Mouse (Mus musculus) ES-Bruce4 (cell line): ENCODE data around the gene Tmem132d. TPM values are rescaled to one million over a fixed set of nuclear protein-coding genes. Genes with fewer than 3 reads are reported as not detected.

Experiments used
- H3K27ac ChIP-seq: 2 replicates; pipeline ENCODE4 v1.5.1; 2012; ENCODE audit warnings: low read length, inconsistent platforms; ENCODE audit not compliant: insufficient read depth
- H3K27me3 ChIP-seq: 2 replicates; pipeline ENCODE4 v1.6.1; 2012; ENCODE audit warnings: mild to moderate bottlenecking, low read length, inconsistent platforms; ENCODE audit not compliant: control insufficient read depth, poor library complexity, insufficient read depth, severe bottlenecking
- H3K36me3 ChIP-seq: 2 replicates; pipeline ENCODE4 v1.6.1; 2012; ENCODE audit warnings: inconsistent platforms, mild to moderate bottlenecking, low read length, moderate library complexity; ENCODE audit not compliant: control insufficient read depth, poor library complexity, insufficient read depth, severe bottlenecking
- H3K4me1 ChIP-seq: one replicate; pipeline ENCODE4 v1.8.1; 2011; ENCODE audit warnings: low read length; ENCODE audit not compliant: control insufficient read depth, insufficient read depth
- H3K4me3 ChIP-seq: 2 replicates; pipeline ENCODE4 v1.5.1; 2011; ENCODE audit warnings: low read depth, mild to moderate bottlenecking, low read length
- H3K9ac ChIP-seq: 2 replicates; pipeline ENCODE4 v1.6.1; 2012; ENCODE audit warnings: low read depth, mild to moderate bottlenecking, inconsistent platforms; ENCODE audit not compliant: poor library complexity, severe bottlenecking
- H3K9me3 ChIP-seq: replicated peaks from 2 replicates; pipeline ENCODE4 v1.6.1; 2012; ENCODE audit warnings: mild to moderate bottlenecking, low read length, inconsistent platforms; ENCODE audit not compliant: control insufficient read depth, poor library complexity, insufficient read depth, severe bottlenecking
- CTCF ChIP-seq: IDR thresholded peaks from one replicate; pipeline ENCODE4 v1.8.1; 2011; ENCODE audit warnings: low read depth, low read length
- EP300 ChIP-seq: IDR thresholded peaks from 2 replicates; pipeline ENCODE4 v1.6.1; 2011; ENCODE audit warnings: low read depth, low read length; ENCODE audit not compliant: insufficient read depth
- POLR2A ChIP-seq: IDR thresholded peaks from one replicate; pipeline ENCODE4 v1.8.1; 2011; ENCODE audit warnings: low read length; ENCODE audit not compliant: insufficient read depth
- polyA plus RNA-seq: library from polyadenylated mRNA; stranded (reverse); fragments of >200 nt; gene quantifications from 2 replicates; pipeline ENCODE4 v1.2.4, GENCODE M21; 2011; ENCODE audit warnings: low read depth; ENCODE audit not compliant: missing spikeins, insufficient read depth, insufficient read length

The Tmem132d gene
- polyA plus RNA-seq, 1 experiment, result 0.19 TPM

GRCm38 (mm10) chr5:128407546-128407945, 25.3 kb downstream of the Tmem132d start:
- no peak overlapping the region for H3K9ac ChIP-seq

GRCm38 (mm10) chr5:128405071-128405470, 27.8 kb downstream of the Tmem132d start:
- TF ChIP-seq POLR2A (no peak), CTCF (no peak), EP300 (no peak)
- H3K9ac ChIP-seq, result no peak overlapping the region
- no peaks in the 10 kb centered on the region for H3K4me1 ChIP-seq
- no peak overlapping the region for H3K27ac ChIP-seq
- no peak overlapping the region for H3K4me3 ChIP-seq
- peaks cover 4% of the 10 kb centered on the region; the same call in 1 of the 2 replicates for H3K9me3 ChIP-seq
- no peaks in the 10 kb centered on the region for H3K36me3 ChIP-seq
- H3K27me3 ChIP-seq, result no peaks in the 10 kb centered on the region

More at GRCm38 (mm10) chr5:128407546-128407945, 25.3 kb downstream of the Tmem132d start:
- no peak overlapping the region for H3K4me3 ChIP-seq
- peaks cover 4% of the 10 kb centered on the region; the same call in 1 of the 2 replicates for H3K9me3 ChIP-seq
- H3K27me3 ChIP-seq, result no peaks in the 10 kb centered on the region
- TF ChIP-seq POLR2A (no peak), EP300 (no peak), CTCF (no peak)
- H3K27ac ChIP-seq, result no peak overlapping the region
- no peaks in the 10 kb centered on the region for H3K36me3 ChIP-seq
- H3K4me1 ChIP-seq, result no peaks in the 10 kb centered on the region

GRCm38 (mm10) chr5:128404223-128404622, 28.7 kb downstream of the Tmem132d start:
- Histone ChIP-seq H3K4me1 (no peaks in the 10 kb centered on the region), H3K9ac (no peak overlapping the region), H3K27ac (no peak overlapping the region), H3K27me3 (no peaks in the 10 kb centered on the region), H3K36me3 (no peaks in the 10 kb centered on the region), H3K4me3 (no peak overlapping the region), H3K9me3 (peaks cover 4% of the 10 kb centered on the region; the same call in 1 of the 2 replicates)
- TF ChIP-seq CTCF (no peak), POLR2A (no peak), EP300 (no peak)

- H3K9ac ChIP-seq, result no peak overlapping the region
- no peaks in the 10 kb centered on the region for H3K27me3 ChIP-seq
- no peaks in the 10 kb centered on the region for H3K9me3 ChIP-seq
- H3K27ac ChIP-seq, result no peak overlapping the region
- TF ChIP-seq EP300, result no peak
- TF ChIP-seq CTCF, result peak; percentile 53
- H3K4me3 ChIP-seq, result no peak overlapping the region
- no peaks in the 10 kb centered on the region for H3K4me1 ChIP-seq
- H3K36me3 ChIP-seq, result no peaks in the 10 kb centered on the region
Observed at GRCm38 (mm10) chr5:128392372-128392771, 40.5 kb downstream of the Tmem132d start.

- no peaks in the 10 kb centered on the region for H3K36me3 ChIP-seq
- H3K9me3 ChIP-seq, result no peaks in the 10 kb centered on the region
- TF ChIP-seq POLR2A (no peak), CTCF (peak; percentile 74)
- no peak overlapping the region for H3K27ac ChIP-seq
- no peaks in the 10 kb centered on the region for H3K4me1 ChIP-seq
- no peak overlapping the region for H3K9ac ChIP-seq
- H3K27me3 ChIP-seq, result no peaks in the 10 kb centered on the region
- H3K4me3 ChIP-seq, result no peak overlapping the region
Observed at GRCm38 (mm10) chr5:128389665-128390064, 43.2 kb downstream of the Tmem132d start.

GRCm38 (mm10) chr5:128388358-128389141, 44.3 kb downstream of the Tmem132d start:
- Histone ChIP-seq H3K27me3 (no peaks in the 10 kb centered on the region), H3K9me3 (no peaks in the 10 kb centered on the region), H3K4me1 (no peaks in the 10 kb centered on the region), H3K36me3 (no peaks in the 10 kb centered on the region), H3K9ac (no peak overlapping the region), H3K27ac (no peak overlapping the region), H3K4me3 (no peak overlapping the region)
- TF ChIP-seq CTCF (no peak), EP300 (no peak), POLR2A (no peak)
